Mouse (Mus musculus): ENCODE results near the gene H2-Eb2. TPM values are rescaled to one million over a fixed set of nuclear protein-coding genes. Genes with fewer than 3 reads are reported as not detected.

Gene H2-Eb2
- 0.07 TPM for polyA plus RNA-seq (2017; shearing (Covaris generic))

DNA sequence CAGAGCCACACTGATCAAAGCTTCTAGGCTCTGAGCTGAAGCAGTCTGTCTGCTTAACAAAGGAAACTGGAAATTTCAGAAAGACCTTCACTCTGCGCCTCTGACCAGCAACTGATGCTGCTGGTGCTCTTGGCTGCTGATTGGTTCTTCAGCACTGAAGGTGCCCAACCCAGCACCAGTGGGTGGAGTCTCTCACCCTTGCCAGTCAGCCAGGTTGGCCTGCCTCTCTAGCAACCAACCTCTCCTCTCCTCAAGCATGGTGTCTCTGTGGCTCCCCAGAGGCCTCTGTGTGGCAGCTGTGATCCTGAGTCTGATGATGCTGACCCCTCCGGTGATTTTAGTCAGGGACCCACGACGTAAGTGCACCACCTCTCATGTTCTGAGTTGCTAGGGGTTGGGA is at the start of gene H2-Eb2:
H2-Eb2 (plus strand) TSS at position 230 of the 400 bp plus-strand sequence.

DNA sequence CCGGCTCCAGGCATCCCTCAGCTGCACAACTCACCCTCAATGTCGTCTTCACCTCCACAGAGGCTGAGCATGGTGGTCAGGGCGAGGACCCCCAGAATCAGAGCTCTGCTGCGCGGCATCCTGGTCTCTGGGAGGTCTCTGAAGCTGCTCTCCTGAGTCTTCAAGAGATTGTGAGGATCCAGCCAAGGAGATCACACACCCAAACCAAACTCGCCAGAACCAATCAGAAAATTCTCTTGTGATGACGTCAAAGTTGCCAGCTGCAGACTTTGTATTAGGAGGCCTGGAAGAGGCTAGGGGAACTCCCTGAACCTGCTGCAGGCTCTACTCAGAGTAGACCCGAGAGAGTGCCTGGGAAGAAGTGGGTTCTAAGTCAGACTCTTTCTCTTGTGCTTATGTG is 37.8 kb upstream of the H2-Eb2 start, which contains the start of gene H2-Aa:
H2-Aa (minus strand) TSS at position 176 of the 400 bp plus-strand sequence.

GRCm38 (mm10) chr17:34305380-34306030 is 20.0 kb upstream of the H2-Eb2 start, which contains the start of gene H2-Eb1:
Gene H2-Eb1 (plus strand): TSS chr17:34305867.

GRCm38 (mm10) chr17:34354539-34354938 is 29.1 kb downstream of the H2-Eb2 start, which contains the start of gene Btnl2:
Gene Btnl2 (plus strand): TSS chr17:34354822.

GRCm38 (mm10) chr17:34376847-34377246 is 51.4 kb downstream of the H2-Eb2 start, which contains the start of gene Btnl1:
Gene Btnl1 (plus strand): TSS chr17:34377132.

Other genes with a start within 250 kb of the H2-Eb2 start
- 37.0 TPM for gene H2-Oa, start 233.3 kb upstream of the H2-Eb2 start, polyA plus RNA-seq (2017; shearing (Covaris generic))
- 119 TPM for gene H2-DMa, start 206.1 kb upstream of the H2-Eb2 start, polyA plus RNA-seq (2017; shearing (Covaris generic))
- 109 TPM for gene Brd2, start 203.0 kb upstream of the H2-Eb2 start, polyA plus RNA-seq (2017; shearing (Covaris generic))
- 5.8 TPM for gene H2-DMb2, start 182.4 kb upstream of the H2-Eb2 start, polyA plus RNA-seq (2017; shearing (Covaris generic))
- 1.5 TPM for gene H2-DMb1, start 172.6 kb upstream of the H2-Eb2 start, polyA plus RNA-seq (2017; shearing (Covaris generic))
- gene Tap1, start 138.1 kb upstream of the H2-Eb2 start, polyA plus RNA-seq (2017; shearing (Covaris generic)), result 423 TPM
- gene Psmb9, start 137.9 kb upstream of the H2-Eb2 start, polyA plus RNA-seq (2017; shearing (Covaris generic)), result 573 TPM
- gene Psmb8, start 127.9 kb upstream of the H2-Eb2 start, polyA plus RNA-seq (2017; shearing (Covaris generic)), result 1,461 TPM
- gene Tap2, start 122.1 kb upstream of the H2-Eb2 start, polyA plus RNA-seq (2017; shearing (Covaris generic)), result 432 TPM
- gene H2-Ob, start 86.8 kb upstream of the H2-Eb2 start, polyA plus RNA-seq (2017; shearing (Covaris generic)), result 94.0 TPM
- gene H2-Ab1, start 68.0 kb upstream of the H2-Eb2 start, polyA plus RNA-seq (2017; shearing (Covaris generic)), result 19.6 TPM
- gene H2-Aa, start 37.8 kb upstream of the H2-Eb2 start, polyA plus RNA-seq (2017; shearing (Covaris generic)), result 15.2 TPM
- 10.9 TPM for gene H2-Eb1, start 19.8 kb upstream of the H2-Eb2 start, polyA plus RNA-seq (2017; shearing (Covaris generic))
- 0.46 TPM for gene Btnl2, start 29.2 kb downstream of the H2-Eb2 start, polyA plus RNA-seq (2017; shearing (Covaris generic))
- not detected for gene Btnl1, start 51.5 kb downstream of the H2-Eb2 start, polyA plus RNA-seq (2017; shearing (Covaris generic))
- 2.0 TPM for gene BC051142, start 73.2 kb downstream of the H2-Eb2 start, polyA plus RNA-seq (2017; shearing (Covaris generic))
- gene Btnl4, start 151.7 kb downstream of the H2-Eb2 start, polyA plus RNA-seq (2017; shearing (Covaris generic)), result not detected
- gene Btnl6, start 191.7 kb downstream of the H2-Eb2 start, polyA plus RNA-seq (2017; shearing (Covaris generic)), result not detected
- gene Notch4, start 238.6 kb downstream of the H2-Eb2 start, polyA plus RNA-seq (2017; shearing (Covaris generic)), result 0.48 TPM